Mouse (Mus musculus) myocyte (in vitro differentiated cells): Measurements from ENCODE around the gene Cptp.

Experiments used
- CEBPB ChIP-seq: IDR thresholded peaks from 2 replicates; pipeline ENCODE4 v1.6.1; 2011; ENCODE audit warnings: mild to moderate bottlenecking, moderate library complexity; ENCODE audit not compliant: poor library complexity, insufficient read depth, severe bottlenecking
- MAX ChIP-seq: IDR thresholded peaks from one replicate; pipeline ENCODE4 v1.6.1; 2011; ENCODE audit warnings: low read depth, mild to moderate bottlenecking, control low read depth
- MYOD1 ChIP-seq, 3 experiments: IDR thresholded peaks; one replicate each; pipeline ENCODE4 v1.6.1; 2011; ENCODE audit warnings: control low read depth in 2 of 3, low read depth in 2 of 3, mild to moderate bottlenecking in 2 of 3, moderate library complexity in 1 of 3; ENCODE audit not compliant: insufficient read length in 2 of 3, control insufficient read depth in 1 of 3
- POLR2A ChIP-seq: IDR thresholded peaks from one replicate; pipeline ENCODE4 v1.6.1; 2011; ENCODE audit warnings: low read depth, mild to moderate bottlenecking, control low read depth, moderate library complexity; ENCODE audit not compliant: insufficient read length
- REST ChIP-seq: IDR thresholded peaks from one replicate; pipeline ENCODE4 v1.6.1; 2011; ENCODE audit warnings: mild to moderate bottlenecking, control low read depth, moderate library complexity; ENCODE audit not compliant: insufficient read depth, insufficient read length
- SRF ChIP-seq: IDR thresholded peaks from one replicate; pipeline ENCODE4 v1.6.1; 2011; ENCODE audit warnings: low read depth; ENCODE audit not compliant: control insufficient read depth, insufficient read length
- TCF12 ChIP-seq: IDR thresholded peaks from one replicate; pipeline ENCODE4 v1.6.1; 2011; ENCODE audit warnings: mild to moderate bottlenecking, control low read depth; ENCODE audit not compliant: poor library complexity, insufficient read depth, severe bottlenecking

- TF ChIP-seq MAX: no peak
- no peak for TF ChIP-seq POLR2A
- no peak for TF ChIP-seq REST
- TF ChIP-seq TCF12: no peak
- TF ChIP-seq SRF: no peak
- no peak for TF ChIP-seq CEBPB
- no peak for TF ChIP-seq MYOD1 (IDR thresholded peaks at IDR 0.05; ENCODE audit: control insufficient read depth in 1 of 3, insufficient read length in 2 of 3, low read depth in 2 of 3)
Measured at GRCm38 (mm10) chr4:155863001-155863400, 6.2 kb downstream of the Cptp start, which contains the start of gene Tas1r3.
